In the genomic region with DNA sequence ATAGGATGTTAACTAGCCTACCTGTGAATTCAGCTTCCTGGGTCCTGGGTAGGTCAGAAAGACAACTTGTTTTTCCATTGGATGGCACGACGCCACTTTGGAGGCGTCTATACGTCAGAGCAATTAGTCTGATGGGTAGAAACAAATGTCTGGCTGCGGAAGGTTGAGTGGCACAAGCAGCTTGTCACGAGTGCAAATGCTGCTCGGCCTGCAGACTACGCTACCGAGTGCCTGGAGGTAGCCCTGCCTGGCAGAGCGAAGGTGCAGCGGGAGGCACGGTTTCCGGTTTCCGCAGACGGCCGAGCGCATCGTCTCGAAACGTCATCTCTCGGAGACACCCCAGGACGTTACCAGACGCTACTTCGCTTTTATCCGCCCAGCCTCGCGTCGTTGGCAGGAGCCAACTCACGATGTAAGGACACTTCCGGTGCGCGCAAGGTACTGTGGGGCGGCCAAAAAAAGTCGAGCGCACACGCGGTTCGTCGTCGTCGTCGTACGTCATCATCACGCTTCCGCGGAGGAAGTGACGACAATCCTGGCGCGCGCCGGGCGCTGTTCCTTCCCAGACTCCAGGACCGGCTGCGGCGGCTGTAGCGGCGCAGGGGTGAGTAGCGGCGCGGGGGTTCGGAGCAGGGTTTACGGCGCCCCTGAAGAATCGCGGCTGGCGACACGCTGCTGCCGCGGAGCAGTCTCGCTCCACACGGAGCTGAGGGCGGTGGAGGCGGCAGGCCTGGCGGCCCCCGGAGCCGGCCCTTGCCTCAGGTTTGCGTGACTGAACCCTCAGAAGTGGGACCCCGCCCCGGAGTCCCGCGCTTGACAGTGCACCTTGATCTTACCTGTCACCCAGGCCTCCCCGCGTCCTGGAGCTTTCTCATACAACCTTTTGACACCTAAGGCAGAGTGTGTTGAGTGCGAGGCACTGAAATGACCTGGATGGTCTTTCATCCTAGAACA, we compare ENCODE assay signal across 8 mouse cellular contexts. TPM values are rescaled to one million over a fixed set of nuclear protein-coding genes. Genes with fewer than 3 reads are reported as not detected.
DNase-seq lines count a peak whose midpoint lies in the region; ATAC-seq and TF ChIP-seq lines count a peak whose summit lies in the region.

TSS of gene Cdk11b (plus strand) at position 517 of the 954 bp plus-strand sequence.

- H3K27me3 ChIP-seq in megakaryocyte, embryonic 14.5 days (replicated peaks) = no peaks in the 10 kb centered on the region

- H3K9me3 ChIP-seq in megakaryocyte, embryonic 14.5 days = no peaks in the 10 kb centered on the region

- peak; percentile 95 for ATAC-seq in activated CD4-positive, CD25-positive, alpha-beta regulatory T cell, adult 4 months

- peak; percentile 85 to 93 for DNase-seq in gastrocnemius, adult 8-10 months (ENCODE audit: low spot score in 2 of 2)
- DNase-seq in hindlimb bud, embryonic 11.5 days (ENCODE audit: extremely low spot score, low read depth, low spot score) = peak; percentile 93
- DNase-seq in left cerebral cortex, adult 8-10 months (ENCODE audit: low spot score in 2 of 2) = peak; percentile 94 to 98
- DNase-seq in right cerebral cortex, postnatal 10 days (ENCODE audit: low spot score in 2 of 2) = peak; percentile 99
- DNase-seq in urinary bladder, postnatal 25 days (ENCODE audit: low spot score) = peak; percentile 93

- no peaks in the 10 kb centered on the region; the same call in 1 of the 2 replicates for H3K4me1 ChIP-seq in cortical plate, adult 2 months (ENCODE audit: control insufficient read depth, insufficient read depth, low read length)
- peaks cover 7% of the 10 kb centered on the region; the same call in 1 of the 2 replicates for H3K4me1 ChIP-seq in megakaryocyte, embryonic 14.5 days

- peak within 1 kb of the TSS; percentile 69 for H3K27ac ChIP-seq in cortical plate, adult 2 months (ENCODE audit: insufficient read depth, low read length)

- TF ChIP-seq POLR2A in cortical plate, adult 2 months (IDR thresholded peaks at IDR 0.05; ENCODE audit: extremely low read depth, insufficient read depth, low read length) = peak; percentile 91

- H3K4me3 ChIP-seq in cortical plate, adult 2 months (ENCODE audit: insufficient read depth, low read length) = peak within 1 kb of the TSS; percentile 63
- peak within 1 kb of the TSS; percentile 93 for H3K4me3 ChIP-seq in megakaryocyte, embryonic 14.5 days (replicated peaks)

- H3K36me3 ChIP-seq in megakaryocyte, embryonic 14.5 days (replicated peaks; ENCODE audit: low read length) = peaks cover 56% of the 10 kb centered on the region

- no peak for TF ChIP-seq CTCF in cortical plate, adult 2 months (IDR thresholded peaks at IDR 0.05; ENCODE audit: extremely low read depth, insufficient read depth, low read length)

RNA-seq across cellular contexts. Expression of gene Cdk11b, which starts in this region (rescaled TPM):
- polyA plus RNA-seq in activated CD4-positive, CD25-positive, alpha-beta regulatory T cell, adult 4 months (2017; shearing (Covaris generic)) = 10 to 100 TPM; 74.7 to 99.8 TPM
- polyA plus RNA-seq in cortical plate, adult 2 months (2012; rRNA removed) = 48.0 and 48.2 TPM in 2 replicates
- total RNA-seq in gastrocnemius, adult 8-10 months (2022) = 10 to 100 TPM; 22.7 to 30.1 (median 27.5) TPM
- 10 to 100 TPM; 40.1 to 55.0 (median 47.1) TPM for total RNA-seq in left cerebral cortex, adult 8-10 months (2022)
- polyA plus RNA-seq in megakaryocyte, embryonic 14.5 days (2012; ENCODE audit: insufficient read depth, low replicate concordance) = 9.7 and 77.3 TPM in 2 replicates

Comparison
In these comparisons a context has a peak if more than half of its experiments do, and no peak if none do; other contexts are left out.
1. Peak in every context shown above with its lines: DNase-seq, ATAC-seq, H3K4me3 ChIP-seq and H3K27ac ChIP-seq.